Mouse (Mus musculus) left cerebral cortex, adult 11 months (tissue): ENCODE data around the gene Ugt1a9.

Experiments used
- DNase-seq: peaks from one replicate; pipeline ENCODE4 v3.0.0; 2022; ENCODE audit warnings: low spot score

Ugt1a9 gene

DNA sequence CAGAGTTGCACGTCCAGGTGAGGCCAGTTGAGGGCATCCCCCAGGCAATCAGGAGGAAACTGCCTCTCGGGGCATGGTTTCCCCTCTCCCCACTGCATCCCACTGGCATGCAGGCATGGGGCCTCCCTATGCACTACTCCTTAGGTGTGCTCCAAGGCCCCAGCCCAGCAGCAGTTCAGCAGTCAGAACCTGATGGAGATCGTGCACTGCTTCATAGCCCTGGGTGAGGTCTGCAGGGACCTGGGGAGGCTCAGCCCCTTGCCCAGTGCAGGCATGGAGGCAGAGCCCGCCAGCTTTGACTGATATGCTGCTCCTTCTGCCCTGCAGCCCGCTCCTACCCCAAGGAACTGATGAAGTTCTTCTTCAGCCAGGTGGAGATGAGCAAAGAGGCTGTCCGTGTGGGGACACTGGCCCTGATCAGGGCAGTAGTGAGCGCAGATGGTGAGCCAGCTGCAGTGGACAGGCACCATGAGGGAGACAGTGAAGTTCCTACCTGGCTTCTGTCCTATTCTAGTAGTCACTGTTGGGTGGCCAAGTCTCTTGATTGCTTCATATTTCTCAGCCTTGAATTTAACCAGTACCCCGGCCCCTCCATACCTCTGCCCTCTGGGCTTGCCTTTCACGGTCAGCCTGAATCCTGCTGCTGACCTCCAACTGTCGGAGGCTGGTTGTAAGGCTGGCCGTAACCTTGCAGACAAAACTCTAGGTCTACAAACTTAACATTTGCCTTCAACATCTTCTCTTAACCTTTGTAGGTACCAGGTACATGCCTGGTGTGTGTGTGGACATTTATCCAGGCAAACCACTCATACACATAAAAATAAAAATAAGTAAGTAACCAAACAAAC lies 164.7 kb downstream of the Ugt1a9 start:
- no peak for DNase-seq

GRCm38 (mm10) chr1:88235894-88236415 lies 165.4 kb downstream of the Ugt1a9 start:
- DNase-seq = no peak

GRCm38 (mm10) chr1:88237311-88237710 lies 166.7 kb downstream of the Ugt1a9 start:
- no peak for DNase-seq

GRCm38 (mm10) chr1:88238771-88239170 lies 168.2 kb downstream of the Ugt1a9 start:
- DNase-seq = no peak

DNA sequence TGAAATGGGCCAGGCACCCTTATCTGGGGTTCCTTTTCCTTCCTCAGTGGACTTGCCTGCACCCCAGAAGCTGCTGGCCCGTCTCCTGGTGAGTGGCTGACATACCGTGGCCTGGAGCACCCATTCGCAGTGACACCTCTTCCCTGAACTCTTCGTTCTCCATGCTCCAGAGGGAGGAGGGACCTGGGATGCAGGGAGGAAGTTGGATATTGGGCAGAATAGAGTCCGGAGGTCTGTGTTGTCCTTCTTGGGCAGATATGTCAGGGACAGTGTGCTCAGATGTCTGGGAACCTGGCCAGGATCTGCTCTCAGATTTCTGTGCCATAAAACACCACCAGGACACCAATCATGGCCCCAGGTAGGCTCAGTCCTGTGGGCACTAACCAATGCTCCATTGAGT lies 169.5 kb downstream of the Ugt1a9 start:
- DNase-seq = no peak

DNA sequence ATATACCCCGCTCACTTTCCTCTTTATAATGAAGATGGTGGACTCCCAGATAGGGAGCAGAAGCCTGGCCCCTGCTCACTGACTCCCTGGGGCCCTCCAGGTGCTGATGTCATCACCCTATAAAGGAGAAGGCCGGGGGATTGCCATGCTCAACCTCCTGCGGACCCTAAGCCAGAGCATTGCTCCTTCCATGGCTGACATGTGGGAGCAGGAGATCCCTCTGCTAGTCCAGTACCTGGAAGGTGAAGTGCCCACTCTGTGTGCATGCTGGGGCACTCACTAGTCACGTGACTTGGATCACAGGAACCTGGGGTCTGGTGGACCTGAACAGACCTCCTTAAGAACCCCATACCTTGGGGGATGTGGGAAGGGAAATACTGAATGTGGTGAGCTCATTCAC lies 170.0 kb downstream of the Ugt1a9 start:
- no peak for DNase-seq

DNA sequence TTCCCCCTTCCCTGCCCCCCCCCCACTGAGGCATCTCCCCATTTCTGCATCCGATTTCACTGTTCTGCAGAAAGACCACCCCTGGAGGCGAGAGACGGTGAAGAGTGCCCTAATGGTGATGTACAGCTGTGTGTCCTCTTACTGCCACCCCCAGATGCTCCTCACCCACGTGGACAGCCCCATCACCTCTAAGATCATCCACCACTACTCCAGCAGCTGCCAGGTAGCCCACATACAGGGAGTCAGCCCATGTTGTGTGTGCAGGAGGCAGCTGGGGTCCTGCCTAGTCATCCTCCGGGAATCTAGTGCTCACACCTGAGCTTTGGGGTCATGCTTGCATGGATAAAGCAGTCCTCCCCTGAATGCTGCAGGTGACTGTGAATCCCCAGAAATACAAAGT lies 173.3 kb downstream of the Ugt1a9 start:
- DNase-seq = no peak

DNA sequence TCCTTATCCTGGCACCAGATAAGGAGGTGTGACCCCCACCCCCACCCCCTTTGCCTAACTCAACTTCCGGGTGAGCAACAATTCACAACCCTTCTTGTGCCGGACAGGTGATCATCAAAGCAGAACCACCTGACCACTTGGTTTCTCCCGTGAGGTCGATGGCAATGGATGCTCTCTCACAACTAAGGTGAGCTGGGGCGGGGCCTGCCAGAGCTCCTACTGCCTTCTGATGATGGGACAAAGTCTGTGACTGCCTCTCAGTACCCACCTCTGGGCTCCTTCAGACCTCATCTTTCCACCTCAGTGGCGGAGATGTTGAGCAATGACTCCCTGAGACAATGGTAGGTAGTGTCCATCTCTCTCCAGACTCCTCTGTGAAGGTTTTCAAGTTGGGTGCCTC lies 175.3 kb downstream of the Ugt1a9 start:
- DNase-seq = no peak

DNA sequence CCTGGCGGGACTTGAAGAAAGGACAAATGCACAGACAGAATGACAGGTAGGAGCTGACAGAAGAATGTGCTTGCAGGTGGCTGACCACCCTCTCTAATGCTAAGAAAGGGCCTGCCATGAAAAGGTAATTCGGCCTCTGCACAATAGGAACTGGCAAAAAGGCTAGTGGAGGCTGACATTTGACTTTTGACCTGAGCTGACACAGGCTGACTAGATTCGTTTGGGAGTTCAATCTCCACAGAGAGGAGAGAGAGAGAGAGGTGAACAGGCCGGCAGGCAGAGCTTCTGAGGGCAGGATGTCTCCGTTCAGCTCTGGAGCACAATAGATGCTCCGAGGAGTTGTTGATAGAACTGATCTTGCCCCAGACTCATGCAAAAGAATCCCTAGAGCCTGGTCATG lies 175.8 kb downstream of the Ugt1a9 start:
- DNase-seq = no peak

DNA sequence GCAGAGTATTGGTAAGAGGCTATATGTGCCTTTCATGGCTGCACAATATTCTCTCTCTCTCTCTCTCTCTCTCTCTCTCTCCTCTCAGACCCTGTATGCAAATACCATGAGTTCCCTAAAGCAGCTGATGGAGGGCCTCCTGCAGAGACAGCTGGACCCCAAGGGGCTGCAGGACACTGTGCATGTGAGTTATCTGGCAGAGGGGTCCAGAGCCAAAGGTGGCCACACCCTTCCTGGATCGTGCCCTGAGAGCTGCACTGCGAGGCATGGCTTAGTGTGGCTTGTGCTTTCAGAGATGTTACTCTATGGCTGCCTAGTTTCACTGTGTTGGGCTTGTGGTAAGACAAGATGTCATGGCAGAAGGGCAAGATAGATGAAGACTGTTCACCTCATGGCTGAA lies 177.1 kb downstream of the Ugt1a9 start:
- DNase-seq = no peak

DNA sequence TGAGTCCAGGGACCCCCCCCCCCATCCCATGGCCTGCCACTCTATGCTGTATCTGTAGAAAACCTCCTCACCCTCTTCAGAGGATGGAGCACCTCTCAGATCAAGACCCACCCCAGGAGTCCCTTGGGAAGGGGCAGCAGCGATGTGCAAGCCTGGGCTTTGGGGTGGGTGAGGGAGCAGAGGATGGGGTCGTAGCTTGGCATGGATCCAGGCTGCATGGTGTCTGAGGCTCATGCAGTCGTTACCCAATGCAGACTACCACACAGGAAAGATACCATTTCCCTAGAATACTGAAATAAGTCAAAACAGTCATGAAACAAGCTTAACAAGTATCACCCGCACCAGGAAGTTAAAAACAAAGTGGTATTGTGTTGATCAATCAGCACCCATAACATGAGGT lies 178.1 kb downstream of the Ugt1a9 start:
- DNase-seq = no peak

DNA sequence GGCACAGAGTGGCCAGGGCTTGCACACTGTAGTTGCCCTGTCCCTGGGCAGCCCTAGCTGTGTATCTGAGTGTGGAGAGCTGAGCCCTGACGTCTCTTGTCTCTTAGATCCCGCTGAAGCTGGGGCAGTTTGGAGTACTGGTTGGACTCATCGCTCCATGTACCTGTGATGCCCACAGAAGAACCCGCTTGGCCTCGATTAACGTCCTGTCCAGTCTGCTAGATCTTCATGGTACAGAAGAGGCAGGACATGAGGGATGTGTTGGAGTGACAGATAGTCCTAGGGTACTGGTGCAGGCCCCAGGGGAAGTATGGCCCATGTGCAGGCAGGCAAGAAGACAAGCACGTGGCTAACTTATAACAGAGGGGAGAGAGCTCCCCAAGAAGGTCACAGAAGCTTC lies 179.0 kb downstream of the Ugt1a9 start:
- DNase-seq = no peak

GRCm38 (mm10) chr1:88250023-88250422 lies 179.4 kb downstream of the Ugt1a9 start:
- DNase-seq = no peak

DNA sequence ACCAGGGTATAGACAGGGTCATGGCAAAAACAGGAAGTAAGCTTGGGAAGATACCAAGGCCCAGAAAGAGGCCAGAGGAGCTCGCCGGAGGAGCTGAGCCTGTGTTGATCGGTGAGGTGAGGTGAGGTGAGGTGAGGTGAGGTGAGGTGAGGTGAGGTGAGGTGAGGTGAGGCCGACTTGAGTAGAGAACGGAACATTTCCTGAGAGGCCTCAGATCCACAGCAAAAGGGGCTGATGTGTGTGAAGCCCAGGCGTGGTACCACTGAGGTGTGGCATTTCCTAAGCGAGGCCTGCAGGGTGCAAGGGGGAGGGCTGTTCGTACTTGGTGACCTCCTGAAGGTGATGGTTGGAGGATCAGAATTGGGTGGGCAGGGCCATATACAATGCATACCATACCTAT lies 182.5 kb downstream of the Ugt1a9 start:
- no peak for DNase-seq

- no peak for DNase-seq
Measured at GRCm38 (mm10) chr1:88253540-88253939, 182.9 kb downstream of the Ugt1a9 start.

DNA sequence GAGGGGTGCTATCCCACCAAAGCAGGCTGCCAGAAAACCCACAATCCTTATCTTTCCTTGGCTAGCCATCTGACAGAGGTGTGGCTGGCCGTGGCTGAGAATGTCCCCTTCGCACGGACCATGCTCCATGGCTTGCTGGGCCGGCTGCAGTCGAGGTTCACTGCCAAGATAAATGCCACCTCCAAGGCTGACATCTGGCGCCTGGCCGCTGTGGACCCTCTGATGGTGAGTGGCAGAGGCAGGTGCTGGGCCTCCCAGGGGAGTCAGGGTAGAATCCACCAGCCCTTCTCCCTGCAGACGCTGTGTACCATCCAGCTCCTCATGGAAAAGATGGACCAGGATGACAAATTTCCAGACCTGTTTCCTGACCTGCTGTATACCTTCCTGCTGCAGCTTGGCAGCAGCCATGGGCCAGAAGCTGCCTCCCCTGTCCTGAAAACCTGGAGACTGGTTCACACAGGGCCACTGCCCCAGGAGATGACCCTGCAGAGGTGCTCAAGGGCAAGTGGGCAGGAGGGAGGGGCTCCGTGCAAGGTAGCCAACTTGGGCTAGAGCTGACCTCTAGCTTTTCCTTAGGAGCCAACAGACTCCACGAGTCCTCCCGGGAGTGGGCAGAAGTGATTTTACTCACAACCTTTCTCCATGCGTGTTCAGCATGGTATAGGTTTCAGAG lies 184.3 kb downstream of the Ugt1a9 start:
- DNase-seq = no peak

DNA sequence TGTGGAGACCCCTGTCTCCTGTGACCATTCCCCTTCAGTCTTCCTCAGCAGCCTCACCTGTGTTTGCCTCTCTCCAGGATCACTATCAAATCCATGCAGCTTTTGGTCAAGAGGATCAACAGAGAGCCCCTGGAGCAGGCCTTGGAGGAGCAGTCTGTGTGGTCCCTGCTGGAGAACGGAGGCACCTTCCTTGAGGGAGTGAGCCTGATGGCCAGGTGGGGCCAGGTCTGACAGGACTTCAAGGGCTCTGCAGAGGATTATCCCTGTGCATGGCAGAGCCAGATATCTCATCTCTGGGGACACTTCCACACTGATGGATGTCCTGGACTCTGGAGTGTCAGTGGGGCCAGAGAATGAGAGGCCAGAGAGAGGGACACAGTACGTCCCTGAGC lies 184.9 kb downstream of the Ugt1a9 start:
- no peak for DNase-seq

GRCm38 (mm10) chr1:88255989-88256754 lies 185.6 kb downstream of the Ugt1a9 start:
- DNase-seq = no peak

DNA sequence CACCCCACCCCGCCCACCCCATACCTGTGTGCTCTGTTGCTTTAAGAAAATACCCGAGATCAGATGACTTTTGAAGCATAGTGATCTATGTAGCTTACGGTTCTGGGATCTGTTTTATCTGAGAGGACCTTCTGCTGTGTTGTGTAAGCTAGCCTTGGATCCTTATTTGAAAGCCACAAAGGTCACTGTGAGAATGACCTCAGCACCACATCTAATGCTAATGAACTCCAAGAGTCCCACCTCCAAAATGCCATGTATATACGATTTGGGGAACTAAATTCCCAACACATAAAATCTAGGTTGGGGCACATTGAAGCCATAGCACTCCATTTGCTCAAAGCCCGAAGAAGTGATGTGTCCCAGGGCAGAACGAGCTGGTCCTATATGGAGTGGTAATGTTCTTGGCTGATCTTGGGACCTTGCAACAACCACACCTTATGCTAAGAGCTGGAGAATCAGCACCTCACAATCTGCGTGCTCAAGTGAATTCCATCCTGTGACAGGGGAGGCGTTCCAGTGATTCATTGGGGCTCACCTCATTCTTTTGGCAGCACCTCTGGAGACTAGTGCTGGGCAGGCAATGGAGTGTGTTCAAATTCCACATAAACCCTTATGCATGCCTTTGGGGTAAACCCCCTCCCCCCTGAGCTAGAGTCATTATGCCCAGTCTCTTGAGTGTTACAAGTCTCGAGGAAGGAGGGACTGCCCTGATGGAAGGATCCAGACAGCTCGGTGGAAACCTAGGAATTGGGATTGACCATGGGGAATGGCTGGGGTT lies 186.5 kb downstream of the Ugt1a9 start:
- no peak for DNase-seq

DNA sequence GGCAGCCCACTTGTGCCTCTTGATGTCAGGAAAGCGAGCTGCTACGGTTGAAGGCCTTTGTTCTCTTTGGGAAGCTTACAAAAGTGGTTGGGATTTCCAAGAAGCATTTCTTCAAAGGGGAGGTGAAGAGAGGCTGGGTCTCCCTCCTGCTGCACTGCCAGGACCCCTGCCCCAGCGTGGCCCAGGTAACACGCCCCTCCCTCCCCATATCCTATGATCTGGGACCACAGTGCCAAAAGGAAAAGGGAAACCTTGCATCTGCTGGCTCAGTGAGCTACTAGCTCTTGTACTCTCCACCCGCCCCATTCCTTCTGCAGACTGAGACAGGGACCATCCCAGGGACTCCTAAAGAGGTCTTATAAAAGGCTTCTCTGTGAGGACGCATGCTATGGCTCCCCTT lies 187.1 kb downstream of the Ugt1a9 start:
- no peak for DNase-seq

- no peak for DNase-seq
Measured at GRCm38 (mm10) chr1:88258361-88258760, 187.8 kb downstream of the Ugt1a9 start.
